Mouse (Mus musculus) cortical plate, adult 2 months (tissue): Measurements from ENCODE around the gene Ccdc102a. TPM values are rescaled to one million over a fixed set of nuclear protein-coding genes. Genes with fewer than 3 reads are reported as not detected.
"Not testable (repeated sequence)": the region's sequence is repeated elsewhere in the genome, so short reads cannot be mapped to it uniquely, and the experiment has no call there.

Experiments
- H3K27ac ChIP-seq: fragments of 200-500 bp; 2 replicates; pipeline ENCODE4 v1.5.1; 2012; ENCODE audit warnings: low read length, control low read depth, inconsistent platforms; ENCODE audit not compliant: insufficient read depth
- H3K4me1 ChIP-seq: fragments of 200-500 bp; 2 replicates; pipeline ENCODE4 v1.6.1; 2011; ENCODE audit warnings: low read length; ENCODE audit not compliant: control insufficient read depth, insufficient read depth
- H3K4me3 ChIP-seq: fragments of 200-500 bp; 2 replicates; pipeline ENCODE4 v1.5.1; 2011; ENCODE audit warnings: mild to moderate bottlenecking, low read length, control low read depth; ENCODE audit not compliant: insufficient read depth
- CTCF ChIP-seq: fragments of 200-500 bp; IDR thresholded peaks from 2 replicates; pipeline ENCODE4 v1.5.1; 2011; ENCODE audit warnings: mild to moderate bottlenecking, control low read depth, low read length; ENCODE audit not compliant: insufficient read depth; ENCODE audit errors: extremely low read depth
- POLR2A ChIP-seq: fragments of 200-500 bp; IDR thresholded peaks from 2 replicates; pipeline ENCODE4 v1.6.1; 2011; ENCODE audit warnings: mild to moderate bottlenecking, low read length, control low read depth; ENCODE audit not compliant: insufficient read depth; ENCODE audit errors: extremely low read depth
- polyA plus RNA-seq: library from polyadenylated mRNA; depleted of rRNA; stranded (reverse); fragments of >200 nt; gene quantifications from 2 replicates; pipeline ENCODE4 v1.2.3, GENCODE M21; 2012; rRNA removed

The Ccdc102a gene
- polyA plus RNA-seq, 1 experiment: 3.0 TPM

DNA sequence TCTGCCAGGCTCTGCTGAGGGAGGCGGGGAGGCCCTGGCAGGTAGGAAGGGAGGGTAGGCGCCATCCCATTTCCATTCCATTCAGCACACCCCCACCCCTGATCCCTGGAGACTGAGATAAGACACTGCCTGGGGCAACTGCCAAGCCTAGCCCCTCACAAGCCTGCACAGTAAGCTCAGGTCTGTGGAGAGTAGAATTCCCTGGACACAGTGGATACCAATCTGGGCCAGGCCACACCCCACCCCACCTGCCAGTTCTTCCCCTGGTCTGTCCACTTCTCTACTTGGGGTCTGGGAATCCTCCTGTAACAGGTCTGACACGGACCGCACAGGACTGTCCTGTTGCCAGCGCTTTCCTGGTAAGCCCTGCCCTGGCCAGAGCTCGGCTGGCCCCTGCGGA, 48.8 kb downstream of the Ccdc102a start:
- no peak for TF ChIP-seq CTCF
- TF ChIP-seq POLR2A: no peak
- peak overlapping the region; percentile 55; the same call in 1 of the 2 replicates for H3K4me3 ChIP-seq
- H3K27ac ChIP-seq: no peak overlapping the region
- H3K4me1 ChIP-seq: no peaks in the 10 kb centered on the region

DNA sequence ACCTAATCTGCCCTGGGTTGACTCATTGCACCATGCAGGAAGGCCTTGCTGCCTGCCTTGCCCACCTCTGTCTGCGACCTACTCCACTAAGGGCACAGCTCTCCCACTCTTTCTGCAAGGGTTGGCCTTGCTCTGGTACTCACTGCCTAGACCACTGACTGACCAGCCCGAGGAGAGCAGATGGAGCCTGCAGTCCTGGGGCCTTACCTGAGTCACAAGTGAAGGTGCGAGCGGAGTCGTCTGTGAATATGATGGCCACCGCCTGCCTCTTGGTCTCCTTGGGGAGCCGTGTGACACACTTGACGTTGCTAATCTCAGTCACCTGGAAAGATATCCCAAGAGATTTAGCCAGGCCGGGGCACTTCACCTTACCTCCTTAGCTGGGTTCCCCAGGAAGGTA, 51.0 kb downstream of the Ccdc102a start:
- Histone ChIP-seq H3K4me3 (no peak overlapping the region), H3K27ac (no peak overlapping the region), H3K4me1 (no peaks in the 10 kb centered on the region)
- TF ChIP-seq CTCF (no peak), POLR2A (no peak)

DNA sequence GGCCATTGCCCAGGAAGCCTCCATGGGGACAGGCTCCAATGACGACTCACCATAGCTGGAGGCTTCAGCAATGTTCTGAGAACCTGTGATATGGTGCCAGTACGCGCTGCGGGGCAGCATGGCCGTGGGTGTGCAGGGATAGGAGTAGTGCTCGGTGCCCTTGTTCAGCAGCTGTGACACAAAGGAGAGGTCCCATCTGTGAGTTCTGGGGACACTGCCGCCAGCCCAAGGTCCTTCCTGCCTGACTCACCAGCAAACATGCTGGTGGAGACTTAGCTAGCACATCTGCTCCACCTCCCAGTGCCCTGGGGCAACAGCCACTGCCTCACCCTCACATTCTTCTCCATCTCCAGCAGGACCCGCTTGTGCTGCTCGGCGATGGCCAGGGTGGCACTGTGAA, 52.6 kb downstream of the Ccdc102a start:
- Histone ChIP-seq H3K27ac (no peak overlapping the region), H3K4me1 (no peaks in the 10 kb centered on the region), H3K4me3 (no peak overlapping the region)
- TF ChIP-seq CTCF (no peak), POLR2A (no peak)

DNA sequence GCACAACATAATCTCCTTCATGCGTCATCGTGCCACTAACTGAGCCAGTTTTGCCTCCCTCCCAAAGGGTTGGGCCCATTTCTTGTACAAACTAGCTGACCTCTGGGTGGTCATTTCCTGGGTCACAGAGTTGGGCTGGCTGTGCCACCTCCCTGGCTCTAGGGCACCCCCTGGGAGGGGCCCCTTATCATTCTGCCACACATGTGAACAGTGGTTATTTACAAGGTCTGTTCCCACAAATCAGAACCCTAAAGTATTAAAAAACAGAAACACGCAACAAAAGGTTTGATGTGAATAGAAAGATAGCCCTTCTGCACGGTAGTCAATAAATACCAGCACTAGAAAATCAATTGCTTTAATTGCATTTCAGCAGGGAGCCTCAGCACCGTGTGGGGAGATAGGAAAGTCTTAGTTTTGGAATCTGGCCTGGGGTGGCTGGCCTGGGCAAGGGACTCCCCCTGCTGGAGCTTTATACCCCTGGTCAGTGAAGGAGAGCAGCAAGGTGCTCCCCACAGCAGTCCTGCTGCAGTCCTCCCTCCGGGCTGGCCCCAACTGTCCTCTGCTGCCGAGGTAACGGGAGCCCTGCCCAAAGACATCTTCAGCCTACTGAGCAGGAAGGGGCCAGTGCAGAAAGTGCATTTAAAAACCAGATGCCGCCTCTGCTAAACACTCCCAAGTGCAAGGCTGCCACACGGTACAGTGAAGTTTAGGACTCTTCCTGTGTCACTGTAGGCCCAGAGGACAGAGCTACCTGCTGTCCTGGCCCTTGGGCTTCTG, 53.8 kb downstream of the Ccdc102a start:
- H3K27ac ChIP-seq: no peak overlapping the region
- peaks cover 3% of the 10 kb centered on the region for H3K4me1 ChIP-seq
- TF ChIP-seq POLR2A: no peak
- no peak for TF ChIP-seq CTCF
- no peak overlapping the region for H3K4me3 ChIP-seq

DNA sequence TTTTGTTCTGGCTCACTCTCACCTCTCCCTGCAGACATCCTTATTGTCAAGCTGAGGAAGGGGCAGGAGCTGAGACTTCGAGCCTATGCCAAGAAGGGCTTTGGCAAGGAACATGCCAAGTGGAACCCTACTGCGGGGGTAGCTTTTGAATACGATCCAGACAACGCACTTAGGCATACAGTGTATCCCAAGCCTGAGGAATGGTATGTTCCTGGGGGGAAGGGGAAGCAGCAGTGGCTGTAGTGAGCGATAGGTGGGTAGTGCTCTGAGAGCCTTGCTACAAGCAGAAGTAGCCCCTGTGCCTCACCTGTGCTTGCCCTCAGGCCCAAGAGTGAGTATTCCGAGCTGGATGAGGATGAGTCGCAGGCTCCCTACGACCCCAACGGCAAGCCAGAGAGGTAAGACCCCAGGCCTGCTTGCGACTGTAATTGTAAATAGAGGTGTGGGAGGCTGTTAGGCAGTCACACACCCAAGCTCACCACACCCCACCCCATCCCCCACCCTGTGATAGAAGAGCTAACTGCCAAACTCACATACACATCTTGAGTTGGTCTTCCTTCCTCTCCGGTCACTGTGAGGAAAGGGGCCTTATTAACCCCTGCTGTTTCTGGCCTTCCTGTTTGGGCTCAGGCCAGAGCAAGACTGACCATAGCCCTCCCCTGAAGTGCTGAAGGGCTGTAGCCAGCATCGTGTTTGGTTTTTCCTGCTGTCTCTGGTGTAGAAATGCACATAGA, 55.2 kb downstream of the Ccdc102a start:
- Histone ChIP-seq H3K27ac (no peak overlapping the region), H3K4me3 (no peak overlapping the region), H3K4me1 (peaks cover 5% of the 10 kb centered on the region)
- TF ChIP-seq POLR2A: no peak
- TF ChIP-seq CTCF: no peak

DNA sequence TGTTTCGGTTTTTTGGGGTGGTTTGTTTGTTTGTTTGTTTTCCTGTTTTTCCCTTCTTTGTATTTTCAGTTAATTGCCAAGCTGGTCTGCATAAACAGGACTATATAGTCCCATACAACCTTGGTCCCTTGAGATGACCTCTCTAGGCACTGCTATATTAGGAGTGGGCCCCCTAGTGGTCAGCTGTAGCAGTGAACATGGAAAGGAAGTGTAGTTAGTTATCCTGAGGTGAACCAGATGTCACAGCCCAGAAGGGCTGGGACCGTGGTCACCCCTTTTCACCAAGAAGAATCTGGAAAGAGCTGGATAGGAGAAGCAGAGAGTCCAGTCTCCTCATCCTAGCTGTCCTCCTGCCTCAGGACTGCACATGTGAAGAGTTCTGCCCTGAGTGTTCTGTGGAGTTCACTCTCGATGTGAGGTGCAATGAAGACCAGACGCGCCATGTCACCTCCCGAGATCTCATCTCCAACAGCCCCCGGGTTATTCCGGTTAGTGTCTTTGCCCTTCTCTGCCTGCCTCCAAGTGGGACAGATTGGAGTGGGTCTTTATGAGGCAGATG, 56.5 kb downstream of the Ccdc102a start:
- Histone ChIP-seq H3K4me1 (peaks cover 5% of the 10 kb centered on the region), H3K27ac (no peak overlapping the region), H3K4me3 (no peak overlapping the region)
- TF ChIP-seq CTCF (peak; percentile 66), POLR2A (no peak)

DNA sequence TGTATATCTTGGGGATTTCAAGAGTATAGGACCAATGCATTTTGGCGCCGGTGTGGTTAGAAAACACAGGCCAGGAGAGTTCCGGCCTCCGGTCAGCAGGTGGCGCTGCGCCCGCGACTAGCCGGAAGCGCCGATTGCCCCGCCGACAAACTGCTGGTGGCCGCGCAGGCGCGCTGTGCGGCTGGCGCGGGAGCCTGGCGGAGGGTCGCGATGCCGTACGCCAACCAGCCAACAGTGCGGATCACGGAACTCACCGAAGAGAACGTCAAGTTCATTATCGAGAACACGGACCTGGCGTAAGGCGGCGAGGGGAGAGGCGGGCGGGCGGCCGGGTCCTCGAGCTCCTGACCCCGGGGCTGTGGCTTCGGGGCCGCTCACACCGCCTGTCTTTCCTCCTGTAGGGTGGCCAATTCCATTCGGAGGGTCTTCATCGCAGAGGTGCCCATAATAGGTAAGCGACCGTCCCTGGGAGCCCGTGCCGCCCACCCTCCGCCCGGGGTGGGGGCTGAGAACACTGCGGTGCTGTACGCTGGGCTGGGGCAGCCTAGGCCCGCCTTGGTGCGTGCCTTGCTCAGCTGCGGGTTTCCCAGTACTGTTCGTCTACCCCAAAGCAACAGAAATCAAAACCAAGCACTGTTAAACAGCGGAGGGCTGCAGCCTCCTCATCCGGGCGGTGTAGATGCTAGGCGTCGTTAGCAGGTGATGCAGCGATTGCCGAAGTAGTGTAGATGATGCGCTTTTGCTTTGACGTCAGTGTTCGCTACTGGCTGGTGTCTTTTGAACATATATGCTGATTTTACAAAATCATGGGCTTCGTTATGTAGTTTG, 60.3 kb downstream of the Ccdc102a start, which contains the start of gene Polr2c:
TSS of gene Polr2c (plus strand) at position 105 of the 828 bp plus-strand sequence.
- Histone ChIP-seq H3K4me1 (peaks cover 5% of the 10 kb centered on the region), H3K27ac (peak within 1 kb of the TSS; percentile 80; the same call in 1 of the 2 replicates), H3K4me3 (peak within 1 kb of the TSS; percentile 91)
- TF ChIP-seq POLR2A (peak; percentile 62; the same call in 1 of the 2 replicates), CTCF (peak; percentile 58)

DNA sequence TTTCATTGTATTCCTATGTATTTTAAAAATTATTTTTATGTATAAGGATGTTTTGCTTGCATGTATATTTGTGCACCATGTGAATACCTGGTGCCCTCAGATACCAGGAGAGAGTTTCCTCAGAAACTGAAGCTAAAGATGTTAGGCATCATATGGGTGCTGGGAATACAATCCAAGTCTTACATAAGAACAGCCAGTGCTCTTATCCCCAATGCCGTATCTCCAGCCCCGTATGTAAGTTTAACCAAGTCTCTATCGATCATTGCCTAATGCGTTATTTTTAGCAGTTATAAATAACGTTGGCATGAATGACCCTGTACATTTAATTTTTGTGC, 60.9 kb downstream of the Ccdc102a start:
- TF ChIP-seq CTCF: no peak
- no peak for TF ChIP-seq POLR2A
- H3K4me3 ChIP-seq: no peak overlapping the region; the same call in 1 of the 2 replicates
- peaks cover 5% of the 10 kb centered on the region for H3K4me1 ChIP-seq
- H3K27ac ChIP-seq: no peak overlapping the region

DNA sequence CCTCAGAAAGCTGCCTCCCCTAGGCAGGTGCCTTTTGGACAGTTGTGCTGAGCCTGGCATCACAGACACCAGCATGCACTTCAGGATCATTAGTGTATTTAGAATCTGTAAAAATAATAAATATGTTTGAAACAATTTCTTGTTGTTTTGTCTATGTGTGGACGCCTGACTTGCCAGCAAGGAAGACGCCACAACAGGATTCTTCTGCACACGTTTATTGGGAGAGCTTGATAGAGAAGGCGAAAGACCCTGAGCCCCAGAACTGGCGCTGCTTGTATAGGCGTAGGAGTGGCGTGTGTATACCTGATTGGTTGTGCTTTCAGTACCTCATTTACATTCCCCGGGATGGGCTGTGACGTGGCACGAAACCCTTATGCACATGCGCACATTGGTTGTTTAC, 63.1 kb downstream of the Ccdc102a start:
- H3K4me1 ChIP-seq, H3K27ac ChIP-seq, H3K4me3 ChIP-seq: not testable (repeated sequence)

Other genes with a start within 250 kb of the Ccdc102a start
- 165 and 190 TPM in 2 replicates for gene Pllp, start 221.8 kb downstream of the Ccdc102a start, polyA plus RNA-seq
- gene Ccl22, start 172.5 kb downstream of the Ccdc102a start, polyA plus RNA-seq: 0.33 and 0.34 TPM in 2 replicates
- 654 and 664 TPM in 2 replicates for gene Cx3cl1, start 146.1 kb downstream of the Ccdc102a start, polyA plus RNA-seq
- gene Ccl17, start 107.6 kb downstream of the Ccdc102a start, polyA plus RNA-seq: 4.4 TPM in 2 replicates
- gene Coq9, start 79.8 kb downstream of the Ccdc102a start, polyA plus RNA-seq: 103 and 110 TPM in 2 replicates
- gene Ciapin1, start 79.7 kb downstream of the Ccdc102a start, polyA plus RNA-seq: 38.2 and 39.1 TPM in 2 replicates
- 108 and 117 TPM in 2 replicates for gene Polr2c, start 60.6 kb downstream of the Ccdc102a start, polyA plus RNA-seq
- gene Dok4, start 41.8 kb downstream of the Ccdc102a start, polyA plus RNA-seq: 15.1 and 15.9 TPM in 2 replicates
- 0.06 and 0.10 TPM in 2 replicates for gene Adgrg5, start 5.6 kb upstream of the Ccdc102a start, polyA plus RNA-seq
- gene Adgrg1, start 56.7 kb upstream of the Ccdc102a start, polyA plus RNA-seq: 63.4 and 63.8 TPM in 2 replicates
- 0.30 and 0.40 TPM in 2 replicates for gene Adgrg3, start 99.6 kb upstream of the Ccdc102a start, polyA plus RNA-seq
- gene Drc7, start 137.0 kb upstream of the Ccdc102a start, polyA plus RNA-seq: 0.93 and 2.2 TPM in 2 replicates
- 49.1 and 50.1 TPM in 2 replicates for gene Katnb1, start 163.1 kb upstream of the Ccdc102a start, polyA plus RNA-seq